Mouse (Mus musculus): Measurements from ENCODE around the gene Rab13. TPM values are rescaled to one million over a fixed set of nuclear protein-coding genes. Genes with fewer than 3 reads are reported as not detected.
"Not testable (repeated sequence)": the region's sequence is repeated elsewhere in the genome, so short reads cannot be mapped to it uniquely, and the experiment has no call there.

The Rab13 gene
- polyA plus RNA-seq, 1 experiment from 2014 or later = 13.3 TPM

GRCm38 (mm10) chr3:90242984-90243775, 29.7 kb downstream of the Rab13 start, which contains the start of gene Creb3l4:
Creb3l4 (minus strand) TSS chr3:90243512.
- Histone ChIP-seq H3K4me1 (replicated peaks; ENCODE audit: control insufficient read depth, insufficient read depth, low read length) (peaks cover 17% of the 10 kb centered on the region), H3K9ac (peak within 1 kb of the TSS; percentile 35; the same call in 1 of the 2 replicates), H3K36me3 (replicated peaks; ENCODE audit: control insufficient read depth, insufficient read depth) (no peaks in the 10 kb centered on the region), H3K27me3 (ENCODE audit: control insufficient read depth, insufficient read depth, low read length) (no peaks in the 10 kb centered on the region), H3K9me3 (ENCODE audit: control insufficient read depth, low read length) (no peaks in the 10 kb centered on the region), H3K4me3 (replicated peaks; ENCODE audit: low read length) (peak within 1 kb of the TSS; percentile 31), H3K4me2 (replicated peaks) (peak within 1 kb of the TSS; percentile 73), H3K27ac (no peak within 1 kb of the TSS; the same call in 1 of the 2 replicates)
- WGBS = 2% methylated on average over 19 of the region's 19 CpGs
- DNase-seq (ENCODE audit: low spot score) = peak; percentile 70
- ATAC-seq (ENCODE audit: low FRiP score) = peak; percentile 58; the same call in 1 of the 2 replicates

GRCm38 (mm10) chr3:90245406-90245805, 31.9 kb downstream of the Rab13 start:
- peaks cover 5% of the 10 kb centered on the region; the same call in 1 of the 2 replicates for H3K36me3 ChIP-seq (replicated peaks; ENCODE audit: control insufficient read depth, insufficient read depth)
- ATAC-seq (ENCODE audit: low FRiP score) (no peak), DNase-seq (ENCODE audit: low spot score) (no peak)
- no peak overlapping the region for H3K4me3 ChIP-seq (replicated peaks; ENCODE audit: low read length)
- peaks cover 23% of the 10 kb centered on the region for H3K4me1 ChIP-seq (replicated peaks; ENCODE audit: control insufficient read depth, insufficient read depth, low read length)
- no peak overlapping the region for H3K9ac ChIP-seq
- no peaks in the 10 kb centered on the region for H3K9me3 ChIP-seq (ENCODE audit: control insufficient read depth, low read length)
- no peaks in the 10 kb centered on the region for H3K27me3 ChIP-seq (ENCODE audit: control insufficient read depth, insufficient read depth, low read length)
- WGBS = 73% methylated on average over 2 of the region's 2 CpGs
- H3K27ac ChIP-seq = no peak overlapping the region
- H3K4me2 ChIP-seq (replicated peaks) = no peak overlapping the region

GRCm38 (mm10) chr3:90247630-90247959, 34.1 kb downstream of the Rab13 start:
- H3K4me1 ChIP-seq (replicated peaks; ENCODE audit: control insufficient read depth, insufficient read depth, low read length) = peaks cover 21% of the 10 kb centered on the region
- H3K4me3 ChIP-seq (replicated peaks; ENCODE audit: low read length) = peak overlapping the region; percentile 57
- peaks cover 20% of the 10 kb centered on the region for H3K36me3 ChIP-seq (replicated peaks; ENCODE audit: control insufficient read depth, insufficient read depth)
- ATAC-seq (ENCODE audit: low FRiP score) (peak; percentile 3; the same call in 1 of the 2 replicates), DNase-seq (ENCODE audit: low spot score) (no peak)
- H3K27me3 ChIP-seq (ENCODE audit: control insufficient read depth, insufficient read depth, low read length) = no peaks in the 10 kb centered on the region
- H3K4me2 ChIP-seq (replicated peaks) = peak overlapping the region; percentile 68
- peak overlapping the region; percentile 83 for H3K27ac ChIP-seq
- H3K9me3 ChIP-seq (ENCODE audit: control insufficient read depth, low read length) = no peaks in the 10 kb centered on the region
- peak overlapping the region; percentile 73 for H3K9ac ChIP-seq
- under 1% methylated on average over 3 of the region's 3 CpGs for WGBS

GRCm38 (mm10) chr3:90247960-90248745, 34.7 kb downstream of the Rab13 start, which contains the start of gene Slc39a1:
Slc39a1 (plus strand) TSS chr3:90248172.
- H3K9me3 ChIP-seq (ENCODE audit: control insufficient read depth, low read length) = no peaks in the 10 kb centered on the region
- 0% methylated on average over 40 of the region's 44 CpGs for WGBS
- peak within 1 kb of the TSS; percentile 73 for H3K9ac ChIP-seq
- no peaks in the 10 kb centered on the region for H3K27me3 ChIP-seq (ENCODE audit: control insufficient read depth, insufficient read depth, low read length)
- peak within 1 kb of the TSS; percentile 68 for H3K4me2 ChIP-seq (replicated peaks)
- H3K27ac ChIP-seq = peak within 1 kb of the TSS; percentile 83
- peak within 1 kb of the TSS; percentile 57 for H3K4me3 ChIP-seq (replicated peaks; ENCODE audit: low read length)
- ATAC-seq (ENCODE audit: low FRiP score) (peak; percentile 94), DNase-seq (ENCODE audit: low spot score) (peak; percentile 95)
- H3K4me1 ChIP-seq (replicated peaks; ENCODE audit: control insufficient read depth, insufficient read depth, low read length) = peaks cover 16% of the 10 kb centered on the region
- H3K36me3 ChIP-seq (replicated peaks; ENCODE audit: control insufficient read depth, insufficient read depth) = peaks cover 20% of the 10 kb centered on the region

- peak overlapping the region; percentile 73 for H3K9ac ChIP-seq
- peaks cover 20% of the 10 kb centered on the region for H3K36me3 ChIP-seq (replicated peaks; ENCODE audit: control insufficient read depth, insufficient read depth)
- no peaks in the 10 kb centered on the region for H3K27me3 ChIP-seq (ENCODE audit: control insufficient read depth, insufficient read depth, low read length)
- peak overlapping the region; percentile 68 for H3K4me2 ChIP-seq (replicated peaks)
- peak overlapping the region; percentile 57 for H3K4me3 ChIP-seq (replicated peaks; ENCODE audit: low read length)
- peak overlapping the region; percentile 70 for H3K27ac ChIP-seq
- peaks cover 10% of the 10 kb centered on the region for H3K4me1 ChIP-seq (replicated peaks; ENCODE audit: control insufficient read depth, insufficient read depth, low read length)
- DNase-seq (ENCODE audit: low spot score) = no peak
- 4% methylated on average over 10 of the region's 10 CpGs for WGBS
- H3K9me3 ChIP-seq (ENCODE audit: control insufficient read depth, low read length) = no peaks in the 10 kb centered on the region
- no peak for ATAC-seq (ENCODE audit: low FRiP score)
Measured at GRCm38 (mm10) chr3:90248746-90249100, 35.2 kb downstream of the Rab13 start.

GRCm38 (mm10) chr3:90250791-90251190, 37.3 kb downstream of the Rab13 start:
- H3K36me3 ChIP-seq (replicated peaks; ENCODE audit: control insufficient read depth, insufficient read depth) = peaks cover 20% of the 10 kb centered on the region
- no peak for ATAC-seq (ENCODE audit: low FRiP score)
- H3K9ac ChIP-seq = no peak overlapping the region
- H3K4me3 ChIP-seq (replicated peaks; ENCODE audit: low read length) = no peak overlapping the region
- no peak for DNase-seq (ENCODE audit: low spot score)
- no peaks in the 10 kb centered on the region for H3K27me3 ChIP-seq (ENCODE audit: control insufficient read depth, insufficient read depth, low read length)
- H3K4me2 ChIP-seq (replicated peaks) = no peak overlapping the region
- H3K9me3 ChIP-seq (ENCODE audit: control insufficient read depth, low read length) = no peaks in the 10 kb centered on the region
- peaks cover 21% of the 10 kb centered on the region for H3K4me1 ChIP-seq (replicated peaks; ENCODE audit: control insufficient read depth, insufficient read depth, low read length)
- no peak overlapping the region for H3K27ac ChIP-seq
- 92% methylated on average over 6 of the region's 6 CpGs for WGBS

GRCm38 (mm10) chr3:90251731-90252226, 38.3 kb downstream of the Rab13 start:
- not testable (repeated sequence) for H3K4me2 ChIP-seq (replicated peaks); H3K27ac ChIP-seq; ATAC-seq (ENCODE audit: low FRiP score); H3K27me3 ChIP-seq (ENCODE audit: control insufficient read depth, insufficient read depth, low read length); DNase-seq (ENCODE audit: low spot score); H3K9me3 ChIP-seq (ENCODE audit: control insufficient read depth, low read length); H3K9ac ChIP-seq; H3K4me3 ChIP-seq (replicated peaks; ENCODE audit: low read length)
- WGBS = 98% methylated on average over 8 of the region's 12 CpGs
- Histone ChIP-seq H3K4me1 (replicated peaks; ENCODE audit: control insufficient read depth, insufficient read depth, low read length) (peaks cover 26% of the 10 kb centered on the region), H3K36me3 (replicated peaks; ENCODE audit: control insufficient read depth, insufficient read depth) (peaks cover 20% of the 10 kb centered on the region)

GRCm38 (mm10) chr3:90252659-90253058, 39.2 kb downstream of the Rab13 start:
- 84% methylated on average over 2 of the region's 2 CpGs for WGBS
- not testable (repeated sequence) for DNase-seq (ENCODE audit: low spot score); H3K27ac ChIP-seq; H3K4me2 ChIP-seq (replicated peaks); H3K9ac ChIP-seq; ATAC-seq (ENCODE audit: low FRiP score); H3K27me3 ChIP-seq (ENCODE audit: control insufficient read depth, insufficient read depth, low read length); H3K9me3 ChIP-seq (ENCODE audit: control insufficient read depth, low read length); H3K4me3 ChIP-seq (replicated peaks; ENCODE audit: low read length)
- Histone ChIP-seq H3K36me3 (replicated peaks; ENCODE audit: control insufficient read depth, insufficient read depth) (peaks cover 27% of the 10 kb centered on the region), H3K4me1 (replicated peaks; ENCODE audit: control insufficient read depth, insufficient read depth, low read length) (peaks cover 23% of the 10 kb centered on the region)

- H3K9me3 ChIP-seq (ENCODE audit: control insufficient read depth, low read length) = not testable (repeated sequence)
Measured at GRCm38 (mm10) chr3:90253174-90253573, 39.7 kb downstream of the Rab13 start.

More at GRCm38 (mm10) chr3:90253174-90253573, 39.7 kb downstream of the Rab13 start:
- peak; percentile 0; the same call in 1 of the 2 replicates for ATAC-seq (ENCODE audit: low FRiP score)
- not testable (repeated sequence) for DNase-seq (ENCODE audit: low spot score); H3K27me3 ChIP-seq (ENCODE audit: control insufficient read depth, insufficient read depth, low read length)
- H3K9ac ChIP-seq = peak overlapping the region; percentile 92; the same call in 1 of the 2 replicates
- 95% methylated on average over 1 of the region's 1 CpGs for WGBS
- H3K4me3 ChIP-seq (replicated peaks; ENCODE audit: low read length) = peak overlapping the region; percentile 81; the same call in 1 of the 2 replicates
- peak overlapping the region; percentile 90 for H3K4me2 ChIP-seq (replicated peaks)
- 0 out of 2 replicates have a peak overlapping the region, but pooled peaks have one; percentile 55 for H3K27ac ChIP-seq
- H3K4me1 ChIP-seq (replicated peaks; ENCODE audit: control insufficient read depth, insufficient read depth, low read length) = peaks cover 23% of the 10 kb centered on the region
- peaks cover 32% of the 10 kb centered on the region for H3K36me3 ChIP-seq (replicated peaks; ENCODE audit: control insufficient read depth, insufficient read depth)

Measured in hindbrain, embryonic 14.5 days (tissue).